Mouse (Mus musculus) heart, adult 11 months (tissue): Measurements from ENCODE around the gene Slc4a3.

Experiments
- DNase-seq: peaks from one replicate; pipeline ENCODE4 v3.0.0; 2022

The Slc4a3 gene

DNA sequence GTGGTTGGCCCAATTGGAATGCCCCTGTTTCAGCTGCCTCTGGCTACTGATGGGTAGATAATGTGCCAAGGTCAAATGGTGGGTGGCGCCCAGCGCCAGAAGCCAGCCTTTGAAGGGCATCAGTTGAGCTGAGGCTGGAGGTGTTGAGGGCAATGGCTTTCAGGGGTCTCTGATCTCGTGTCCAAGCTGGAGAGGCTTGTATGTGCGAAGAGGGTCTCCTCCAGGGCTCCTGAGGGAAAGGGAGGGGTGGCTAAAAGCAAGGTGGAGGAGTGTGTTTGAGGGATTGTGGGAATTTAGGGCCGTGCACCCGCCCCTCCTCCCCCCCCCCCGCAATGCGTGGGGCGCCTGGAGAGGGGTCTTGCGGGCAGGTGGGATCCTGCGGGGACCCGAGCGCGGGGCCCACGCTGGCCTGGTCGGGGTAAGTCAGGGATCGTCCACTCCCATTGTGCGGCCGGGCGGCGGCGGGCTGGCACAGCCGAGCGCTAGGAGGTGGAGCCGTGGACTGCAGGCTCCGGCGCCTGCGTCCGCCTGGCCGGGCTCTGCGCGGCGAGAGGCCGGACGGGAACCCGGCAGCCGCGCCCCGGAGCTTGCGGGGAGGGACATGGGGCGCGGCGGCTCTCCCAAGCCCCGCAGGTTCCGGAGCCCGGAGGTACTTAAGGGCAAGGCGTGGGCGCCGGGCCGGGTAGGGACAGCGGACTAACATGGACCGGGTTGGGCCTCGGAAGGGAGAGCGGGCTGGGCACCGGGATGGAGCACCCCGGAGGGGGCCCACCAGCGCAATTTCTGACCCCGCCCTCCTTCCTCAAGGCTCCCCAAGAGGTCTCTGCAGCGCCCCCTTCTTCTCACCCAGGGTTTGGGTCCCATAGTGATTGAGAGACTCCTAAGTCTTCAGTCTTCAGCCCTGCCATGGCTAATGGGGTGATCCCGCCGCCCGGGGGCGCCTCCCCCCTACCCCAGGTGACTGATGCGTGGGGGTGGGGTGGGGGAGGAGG is at the start of gene Slc4a3:
Gene Slc4a3, plus strand, starts transcription at position 302 of the 992 bp plus-strand sequence.
- peak; percentile 96 for DNase-seq

GRCm38 (mm10) chr1:75498897-75499296 is 47.2 kb upstream of the Slc4a3 start:
- no peak for DNase-seq

DNA sequence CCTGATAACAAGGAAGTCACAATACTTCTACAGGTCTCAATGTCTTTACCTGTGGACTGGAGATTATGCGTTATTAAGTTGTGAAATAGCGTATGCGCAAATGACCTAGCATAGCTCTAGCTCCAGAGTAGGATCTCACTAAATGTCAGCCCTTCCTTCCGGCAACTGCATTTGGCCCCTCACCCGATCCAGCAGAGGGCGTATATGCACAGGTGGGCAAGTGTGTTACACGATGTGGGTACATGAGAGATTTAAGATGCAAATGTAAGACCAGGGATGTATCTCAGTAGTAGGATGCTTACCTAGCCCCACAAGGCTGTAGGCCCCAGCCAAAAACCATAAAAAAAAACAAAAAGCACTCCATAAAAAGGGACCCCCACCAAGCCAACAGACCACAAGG is 46.6 kb upstream of the Slc4a3 start:
- peak; percentile 44 for DNase-seq

DNA sequence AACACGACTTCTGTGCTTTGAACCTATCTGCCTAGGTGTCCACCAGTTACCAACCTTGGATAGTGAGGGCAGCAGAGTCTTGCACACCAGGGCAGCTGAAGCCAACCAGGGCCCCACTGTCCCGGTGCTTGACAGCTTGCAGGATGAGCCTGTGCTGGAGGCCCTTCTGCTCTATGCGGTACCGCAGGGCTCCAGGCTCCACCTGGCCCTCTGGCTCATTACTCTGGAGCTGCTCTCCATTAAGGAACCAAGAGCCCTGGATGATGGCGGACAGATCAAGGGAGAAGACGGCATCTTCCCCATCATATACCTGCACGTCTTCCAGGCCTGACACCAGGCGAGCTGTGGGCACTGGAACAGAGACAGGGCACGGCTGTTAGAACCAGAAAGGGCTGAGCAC is 44.2 kb upstream of the Slc4a3 start:
- peak; percentile 70 for DNase-seq

DNA sequence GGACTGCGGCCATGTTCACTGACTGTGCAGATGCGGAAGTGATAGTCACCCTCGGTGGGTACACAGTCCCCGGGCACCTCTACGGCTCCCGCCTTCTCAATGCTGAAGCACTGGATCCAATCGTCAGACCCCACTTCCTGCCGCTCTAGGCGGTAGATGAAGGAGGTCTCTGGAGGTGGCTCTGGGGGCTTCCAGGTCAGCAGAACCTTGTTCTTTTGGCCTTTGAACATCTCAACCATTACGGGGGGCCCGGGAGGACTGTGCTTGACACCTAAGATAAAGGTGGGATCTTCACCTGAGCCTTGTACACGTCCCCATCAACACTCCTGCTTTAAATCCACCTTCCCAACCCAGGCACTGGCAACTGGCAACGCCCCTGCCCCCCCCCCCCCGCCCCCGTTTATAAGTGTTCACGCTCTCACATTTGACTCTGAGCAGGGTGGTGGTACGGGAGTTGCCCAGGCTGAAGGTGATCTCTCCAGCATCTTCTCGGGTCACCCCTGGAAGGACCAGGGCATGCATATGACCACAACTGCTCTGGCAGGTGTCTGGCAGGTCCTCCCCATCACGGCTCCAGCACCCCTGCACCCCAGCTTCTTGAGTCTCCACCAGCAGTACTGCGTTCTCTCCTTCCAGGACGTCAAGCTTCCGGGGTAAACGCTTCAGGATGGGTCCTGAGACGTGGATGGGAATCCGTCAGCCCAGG is 43.0 kb upstream of the Slc4a3 start:
- peak; percentile 91 for DNase-seq

- DNase-seq: peak; percentile 88
Observed at GRCm38 (mm10) chr1:75503651-75503980, 42.5 kb upstream of the Slc4a3 start.

GRCm38 (mm10) chr1:75504256-75505045 is 41.6 kb upstream of the Slc4a3 start:
- DNase-seq: no peak

DNA sequence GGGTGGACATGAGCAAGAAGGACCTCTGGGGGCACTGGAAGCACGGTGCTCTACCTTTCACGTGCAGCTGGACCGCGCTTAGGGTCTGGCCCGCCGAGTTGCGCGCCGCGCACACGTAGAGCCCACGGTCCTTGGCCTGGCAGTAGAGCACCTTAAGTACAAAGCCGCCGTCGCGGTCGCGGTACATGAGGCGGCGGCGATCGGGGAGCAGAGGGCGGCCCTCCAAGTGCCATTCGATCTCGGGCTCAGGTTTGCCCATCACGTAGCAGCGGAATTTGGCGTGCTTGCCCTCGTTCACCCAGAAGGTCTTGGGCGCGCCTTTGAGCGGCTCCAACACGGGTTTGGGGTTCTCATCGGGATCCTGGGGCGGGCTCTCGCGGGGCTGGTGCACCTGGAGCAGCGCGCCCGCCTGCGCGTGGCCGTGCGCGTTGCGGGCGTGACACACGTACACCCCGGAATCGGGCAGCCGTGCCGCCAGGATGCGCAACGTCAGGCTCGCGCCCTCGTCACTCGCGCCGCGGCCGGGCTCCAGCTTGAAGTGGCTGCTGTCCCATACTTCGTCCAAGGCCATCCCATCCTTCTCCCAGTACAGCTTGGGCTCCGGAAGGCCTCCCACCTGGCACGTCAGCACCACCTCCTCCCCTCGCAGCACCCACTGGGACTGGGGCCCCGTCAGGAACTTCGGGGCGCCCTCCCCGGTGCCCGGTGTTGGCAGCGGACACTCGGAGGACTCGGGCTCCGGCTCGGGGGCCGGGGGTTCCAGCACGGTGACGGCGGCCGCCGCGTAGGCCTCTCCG is 40.7 kb upstream of the Slc4a3 start:
- DNase-seq: peak; percentile 98

GRCm38 (mm10) chr1:75505956-75506831 is 39.9 kb upstream of the Slc4a3 start, which contains the start of gene Obsl1:
Obsl1 (minus strand) TSS chr1:75506452.
- peak; percentile 98 for DNase-seq

DNA sequence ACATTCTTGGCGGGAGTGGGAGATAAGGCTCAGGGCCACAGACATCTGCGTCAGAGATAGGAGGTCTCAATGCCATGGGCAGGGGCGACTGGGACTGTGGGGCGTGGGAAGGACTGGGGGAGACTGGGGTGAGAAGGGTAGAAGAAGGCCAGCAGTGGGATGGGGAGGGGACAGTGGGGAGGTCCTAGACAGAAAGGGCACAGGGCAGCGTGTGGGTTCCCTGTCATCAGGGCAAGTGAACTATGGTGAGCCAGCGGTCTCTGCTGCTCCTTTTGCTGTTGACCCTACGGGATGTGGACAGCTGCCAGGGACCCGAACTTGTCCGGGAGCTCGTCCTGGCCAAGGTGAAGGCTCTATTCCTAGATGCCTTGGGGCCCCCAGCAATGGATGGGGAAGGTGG is 39.1 kb upstream of the Slc4a3 start, which contains the start of gene Inha:
Gene Inha, plus strand, starts transcription at position 72 of the 400 bp plus-strand sequence.
- no peak for DNase-seq

DNA sequence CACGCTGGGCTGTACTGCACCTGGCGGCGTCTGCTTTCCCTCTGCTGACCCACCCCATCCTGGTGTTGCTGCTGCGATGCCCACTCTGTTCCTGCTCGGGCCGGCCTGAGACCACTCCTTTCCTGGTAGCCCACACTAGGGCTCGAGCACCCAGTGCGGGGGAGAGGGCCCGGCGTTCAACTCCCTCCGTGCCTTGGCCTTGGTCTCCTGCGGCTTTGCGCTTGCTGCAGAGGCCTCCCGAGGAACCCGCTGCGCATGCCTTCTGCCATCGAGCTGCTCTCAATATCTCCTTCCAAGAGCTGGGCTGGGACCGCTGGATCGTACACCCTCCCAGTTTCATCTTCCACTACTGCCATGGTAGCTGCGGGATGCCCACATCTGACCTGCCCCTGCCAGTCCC is 36.5 kb upstream of the Slc4a3 start:
- DNase-seq: no peak

- DNase-seq: no peak
Observed at GRCm38 (mm10) chr1:75510154-75510553, 35.9 kb upstream of the Slc4a3 start.

- DNase-seq: no peak
Observed at GRCm38 (mm10) chr1:75511437-75512210, 34.4 kb upstream of the Slc4a3 start.

- no peak for DNase-seq
Observed at GRCm38 (mm10) chr1:75512550-75512949, 33.5 kb upstream of the Slc4a3 start.

- DNase-seq: no peak
Observed at GRCm38 (mm10) chr1:75516703-75517380, 29.2 kb upstream of the Slc4a3 start.

- no peak for DNase-seq
Observed at GRCm38 (mm10) chr1:75517984-75518383, 28.1 kb upstream of the Slc4a3 start.

DNA sequence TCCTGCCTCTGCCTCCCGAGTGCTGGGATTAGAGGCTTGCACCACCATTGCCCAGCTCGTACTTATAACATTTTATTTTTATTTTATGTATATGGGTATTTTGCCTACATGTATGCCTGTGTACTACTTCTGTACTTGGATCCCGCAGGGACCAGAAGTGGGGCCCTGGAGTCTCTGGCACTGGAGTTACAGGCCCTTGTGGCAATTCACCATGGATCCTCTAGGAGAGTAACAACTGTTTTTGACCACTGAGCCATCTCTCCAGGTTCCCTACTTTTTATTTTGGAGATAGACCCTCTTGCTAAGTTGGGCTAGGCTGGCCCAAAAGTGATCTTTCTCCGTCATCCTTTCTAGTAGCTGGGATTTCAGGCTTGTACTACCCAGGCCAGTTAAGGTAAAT is 27.6 kb upstream of the Slc4a3 start:
- DNase-seq: no peak

GRCm38 (mm10) chr1:75519576-75519975 is 26.5 kb upstream of the Slc4a3 start:
- no peak for DNase-seq

DNA sequence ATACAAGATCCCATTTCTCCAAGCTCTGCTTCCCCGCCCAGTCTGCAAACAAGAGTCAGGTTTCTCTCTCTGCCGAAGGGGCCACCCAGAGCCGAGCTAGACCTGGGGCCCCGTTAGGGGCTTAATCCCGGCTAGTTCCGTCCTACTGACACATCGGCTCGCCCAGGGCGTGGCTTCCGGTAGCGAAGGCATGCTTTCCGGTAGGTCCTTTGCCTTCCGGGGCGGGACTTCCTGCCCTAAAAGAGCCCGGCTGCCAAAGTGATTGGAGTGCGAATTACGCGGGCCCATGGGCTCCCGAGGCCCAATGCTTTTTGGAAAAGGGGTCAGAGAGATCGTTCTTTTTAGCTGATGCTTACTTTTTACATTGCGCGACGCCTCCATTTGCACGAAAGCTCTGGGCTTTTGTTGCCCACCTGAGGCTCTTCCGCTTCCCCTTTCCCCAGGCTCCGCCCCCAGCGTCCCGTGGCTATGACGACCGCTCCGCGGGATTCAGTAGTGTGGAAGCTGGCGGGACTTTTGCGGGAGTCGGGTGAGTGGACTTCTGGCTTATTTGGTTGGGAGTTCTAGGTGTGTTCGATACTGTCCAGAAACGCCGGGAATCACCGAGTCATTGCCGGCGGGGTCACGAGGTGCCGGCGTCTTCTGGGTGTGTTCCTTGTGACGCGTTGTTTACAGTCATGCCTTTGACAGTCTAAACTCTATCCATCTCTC is 24.6 kb upstream of the Slc4a3 start, which contains the start of gene Stk11ip:
Gene Stk11ip, plus strand, starts transcription at position 209 of the 711 bp plus-strand sequence.
- DNase-seq: peak; percentile 99
